Mouse (Mus musculus): ENCODE results near the gene Myh10. TPM values are rescaled to one million over a fixed set of nuclear protein-coding genes. Genes with fewer than 3 reads are reported as not detected.

Myh10 gene
- polyA plus RNA-seq, 1 experiment from 2014 or later: 140 TPM

GRCm38 (mm10) chr11:68863631-68864091, 172.3 kb downstream of the Myh10 start:
- 90% methylated on average over 4 of the region's 4 CpGs for WGBS

DNA sequence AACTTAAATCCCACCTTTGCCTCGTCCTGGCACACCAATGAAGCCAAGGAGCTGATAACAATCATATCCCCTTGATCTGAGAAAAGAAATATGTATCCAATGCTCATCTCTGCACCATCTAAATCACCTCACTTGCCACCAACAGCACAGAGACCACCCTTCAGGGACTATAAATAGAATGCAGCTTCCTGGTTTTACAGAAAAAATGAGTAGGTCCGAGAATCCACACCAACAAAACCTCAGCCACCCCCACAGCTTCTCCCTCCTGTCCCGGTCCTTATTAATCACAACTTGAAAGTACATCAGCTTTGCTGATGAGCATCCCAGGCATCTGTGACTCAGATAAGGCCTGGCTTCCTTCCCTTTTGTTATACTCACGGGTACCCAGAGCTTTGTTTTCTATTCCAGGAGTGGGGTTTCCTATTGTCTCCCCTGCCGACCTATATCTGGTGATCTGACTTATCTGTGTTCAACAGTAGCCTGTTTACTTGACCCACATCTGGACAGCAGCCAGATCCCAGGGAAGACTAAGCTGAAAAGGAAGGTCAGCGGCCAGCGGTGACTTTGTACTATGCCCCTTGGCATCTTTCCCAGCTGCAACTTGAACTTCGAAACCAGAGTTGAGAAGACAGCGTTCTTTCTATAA, 173.3 kb downstream of the Myh10 start:
- Histone ChIP-seq H3K4me1 (replicated peaks; ENCODE audit: control insufficient read depth, insufficient read depth, low read length) (no peaks in the 10 kb centered on the region), H3K9me3 (ENCODE audit: control insufficient read depth, low read length) (no peaks in the 10 kb centered on the region), H3K36me3 (ENCODE audit: control insufficient read depth, insufficient read depth, low read length) (no peaks in the 10 kb centered on the region), H3K27me3 (ENCODE audit: control insufficient read depth, insufficient read depth, low read length) (no peaks in the 10 kb centered on the region), H3K4me2 (replicated peaks; ENCODE audit: low read depth, low read length) (no peak overlapping the region), H3K27ac (ENCODE audit: low read depth, low read length) (no peak overlapping the region), H3K9ac (ENCODE audit: low read depth, low read length) (no peak overlapping the region), H3K4me3 (ENCODE audit: low read depth, low read length) (no peak overlapping the region)
- DNase-seq (ENCODE audit: low spot score) (no peak), ATAC-seq (ENCODE audit: low FRiP score) (no peak)
- 67% methylated on average over 9 of the region's 9 CpGs for WGBS

More at GRCm38 (mm10) chr11:68863631-68864091, 172.3 kb downstream of the Myh10 start:
- no peak for ATAC-seq (ENCODE audit: low FRiP score)
- Histone ChIP-seq H3K36me3 (ENCODE audit: control insufficient read depth, insufficient read depth, low read length) (no peaks in the 10 kb centered on the region), H3K9ac (ENCODE audit: low read depth, low read length) (no peak overlapping the region), H3K9me3 (ENCODE audit: control insufficient read depth, low read length) (no peaks in the 10 kb centered on the region), H3K27me3 (ENCODE audit: control insufficient read depth, insufficient read depth, low read length) (no peaks in the 10 kb centered on the region), H3K4me2 (replicated peaks; ENCODE audit: low read depth, low read length) (no peak overlapping the region), H3K27ac (ENCODE audit: low read depth, low read length) (no peak overlapping the region), H3K4me3 (ENCODE audit: low read depth, low read length) (no peak overlapping the region), H3K4me1 (replicated peaks; ENCODE audit: control insufficient read depth, insufficient read depth, low read length) (no peaks in the 10 kb centered on the region)
- no peak for DNase-seq (ENCODE audit: low spot score)

Other genes with a start within 250 kb of the Myh10 start
- gene Pik3r6, start 188.5 kb upstream of the Myh10 start, polyA plus RNA-seq (2014; fragmentation: Nextera tagmentation; extraction: Ambion mirVana): 1.2 TPM in 2 replicates
- 0.10 TPM in 1 of 2 replicates, not detected in the other for gene Mfsd6l, start 135.4 kb upstream of the Myh10 start, polyA plus RNA-seq (2014; fragmentation: Nextera tagmentation; extraction: Ambion mirVana)
- gene Ccdc42, start 104.5 kb upstream of the Myh10 start, polyA plus RNA-seq (2014; fragmentation: Nextera tagmentation; extraction: Ambion mirVana): 1.4 and 1.6 TPM in 2 replicates
- gene Ndel1, start 180.3 kb downstream of the Myh10 start, polyA plus RNA-seq (2014; fragmentation: Nextera tagmentation; extraction: Ambion mirVana): 53.3 and 55.0 TPM in 2 replicates
- gene Rnf222, start 197.0 kb downstream of the Myh10 start, polyA plus RNA-seq (2014; fragmentation: Nextera tagmentation; extraction: Ambion mirVana): not detected in 2 replicates
- 839 and 854 TPM in 2 replicates for gene Rpl26, start 210.0 kb downstream of the Myh10 start, polyA plus RNA-seq (2014; fragmentation: Nextera tagmentation; extraction: Ambion mirVana)
- 0.15 and 0.18 TPM in 2 replicates for gene Odf4, start 235.5 kb downstream of the Myh10 start, polyA plus RNA-seq (2014; fragmentation: Nextera tagmentation; extraction: Ambion mirVana)